Mouse (Mus musculus): Measurements from ENCODE around the gene Capn5. TPM values are rescaled to one million over a fixed set of nuclear protein-coding genes. Genes with fewer than 3 reads are reported as not detected.

Capn5 gene
- 1.5 TPM for polyA plus RNA-seq (2017; shearing (Covaris generic))

DNA sequence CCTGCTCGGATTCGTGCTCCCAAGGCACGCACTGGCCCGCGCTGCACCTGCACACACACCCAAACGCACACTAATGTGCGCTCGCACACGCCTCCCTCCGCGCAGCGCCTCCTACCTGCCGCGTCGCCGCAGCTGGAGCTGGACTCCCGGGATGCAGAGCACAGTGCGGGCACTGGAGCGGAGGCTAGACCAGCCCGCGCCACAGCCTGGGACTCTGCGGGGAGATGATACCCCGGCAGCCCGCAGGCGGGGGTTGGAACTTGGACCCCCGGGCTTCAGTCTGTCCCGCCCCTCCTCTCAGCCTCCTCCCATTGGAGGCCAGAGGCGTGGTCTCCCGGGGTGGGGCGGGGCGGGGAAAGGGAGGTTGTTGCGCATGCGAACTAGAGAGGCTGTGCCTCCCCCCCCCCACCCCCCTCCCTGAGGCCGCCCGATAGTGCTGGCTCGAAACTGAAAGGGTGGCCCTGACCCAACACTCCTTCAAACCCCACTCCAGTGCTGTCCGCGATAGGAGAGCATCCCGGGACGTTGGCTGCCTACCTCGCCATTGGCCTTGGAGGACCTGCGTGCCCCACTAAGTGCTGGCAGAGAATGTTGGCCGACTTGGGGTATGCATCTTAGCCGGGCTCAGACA is at the start of gene Capn5:
Capn5 (minus strand) TSS at position 346 of the 631 bp plus-strand sequence.

DNA sequence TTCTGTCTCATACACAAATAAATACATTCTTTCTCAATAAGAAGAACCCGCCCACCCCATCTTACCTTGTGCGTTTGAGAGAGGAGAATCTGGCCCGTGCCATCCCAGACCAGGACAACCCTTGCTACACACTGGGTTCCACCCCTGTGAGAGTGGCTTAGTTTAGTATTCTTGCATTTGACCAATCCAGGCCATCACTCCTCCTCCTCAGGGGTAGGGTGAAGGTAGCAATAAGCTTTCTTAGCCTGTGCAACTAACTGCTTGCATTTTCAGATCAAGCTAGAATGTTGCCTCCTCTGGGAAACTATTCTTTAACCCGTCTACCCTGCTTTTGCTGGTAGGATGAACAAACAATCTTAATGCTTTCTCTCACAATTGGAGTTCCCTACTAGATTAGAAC is 21.3 kb upstream of the Capn5 start, which contains the start of gene B3gnt6:
B3gnt6 (minus strand) TSS at position 101 of the 400 bp plus-strand sequence.

DNA sequence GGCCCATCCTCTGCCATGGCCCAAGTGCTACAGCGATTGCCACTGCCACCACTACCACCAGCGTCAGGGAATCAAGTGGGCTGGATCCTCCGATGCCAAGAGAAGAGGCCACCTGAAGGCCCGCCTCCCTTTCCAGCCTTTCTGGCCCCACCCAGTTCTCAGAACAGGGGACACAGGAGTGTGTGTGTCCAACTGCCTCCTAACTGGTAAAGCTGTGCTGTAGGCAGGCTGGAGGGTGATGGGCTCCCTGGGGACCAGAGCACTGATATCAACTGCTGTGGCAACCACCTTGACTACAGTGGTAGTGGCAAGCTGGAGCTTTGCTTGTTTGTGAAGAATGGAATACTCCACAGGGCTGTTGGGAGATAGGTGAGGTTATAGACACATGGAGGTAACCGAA is 32.7 kb downstream of the Capn5 start, which contains the start of gene Omp:
Omp (minus strand) TSS at position 101 of the 400 bp plus-strand sequence.

DNA sequence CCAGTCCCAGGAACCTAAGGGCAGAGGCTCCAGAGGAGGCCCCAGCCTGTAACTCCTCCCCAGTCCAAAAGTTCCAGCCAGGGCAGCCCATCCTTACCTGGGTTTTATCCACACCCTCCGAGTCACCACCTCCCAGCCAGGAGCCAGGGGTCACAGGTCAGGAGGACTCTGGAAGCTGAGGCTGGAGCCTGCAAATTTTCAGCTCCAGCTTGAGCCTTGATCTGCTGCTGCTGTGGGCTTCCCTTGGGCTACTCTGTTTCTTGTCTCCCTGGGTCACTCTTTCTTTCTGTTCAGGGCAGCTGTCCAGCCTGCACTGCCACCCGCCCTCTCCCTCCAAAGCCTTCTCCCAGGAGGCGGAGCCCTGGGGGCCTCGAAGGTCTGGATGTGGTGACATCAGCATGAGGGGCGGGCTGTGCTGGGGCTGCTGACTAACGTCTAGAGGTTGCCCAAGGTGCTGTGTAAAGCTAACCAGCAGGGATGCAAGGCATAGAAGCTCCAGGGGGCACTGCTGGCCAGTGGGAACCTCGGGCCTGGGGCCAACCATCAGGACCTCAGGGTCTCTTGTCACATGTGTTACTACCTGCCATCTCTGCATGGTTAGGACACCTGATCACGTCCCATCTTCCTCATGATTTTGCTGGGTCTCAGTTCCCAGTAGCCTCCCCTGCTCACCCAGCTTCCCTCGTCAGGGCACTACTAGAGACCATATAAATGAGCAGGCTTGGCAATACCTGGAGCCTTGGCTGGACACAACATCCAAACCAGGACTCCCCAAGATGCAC is 58.7 kb downstream of the Capn5 start, which contains the start of gene Myo7a:
Myo7a (minus strand) TSS at position 346 of the 782 bp plus-strand sequence.

Other genes starting within 250 kb of the Capn5 start
- 3.3 TPM for gene Myo7a, start 58.8 kb downstream of the Capn5 start, polyA plus RNA-seq (2017; shearing (Covaris generic))
- not detected for gene Omp, start 32.8 kb downstream of the Capn5 start, polyA plus RNA-seq (2017; shearing (Covaris generic))
- gene B3gnt6, start 21.2 kb upstream of the Capn5 start, polyA plus RNA-seq (2017; shearing (Covaris generic)) = not detected
- gene Acer3, start 142.9 kb upstream of the Capn5 start, polyA plus RNA-seq (2017; shearing (Covaris generic)) = 9.9 TPM
- gene Tsku, start 183.1 kb upstream of the Capn5 start, polyA plus RNA-seq (2017; shearing (Covaris generic)) = not detected